Mouse (Mus musculus) adipocyte (in vitro differentiated cells): ENCODE data around the gene Foxp1.

ENCODE experiments used
- DNase-seq: peaks from one replicate; pipeline ENCODE4 v3.0.0-alpha.2; 2016; ENCODE audit warnings: low spot score

Foxp1 gene

GRCm38 (mm10) chr6:99359036-99359698 lies 163.4 kb downstream of the Foxp1 start:
- DNase-seq, result peak; percentile 20

- no peak for DNase-seq
Measured at GRCm38 (mm10) chr6:99357931-99358330, 164.6 kb downstream of the Foxp1 start.

GRCm38 (mm10) chr6:99354338-99354737 lies 168.2 kb downstream of the Foxp1 start:
- no peak for DNase-seq

- no peak for DNase-seq
Measured at GRCm38 (mm10) chr6:99353441-99353840, 169.1 kb downstream of the Foxp1 start.

GRCm38 (mm10) chr6:99350566-99350965 lies 172.0 kb downstream of the Foxp1 start:
- no peak for DNase-seq

- DNase-seq, result no peak
Measured at GRCm38 (mm10) chr6:99350156-99350555, 172.4 kb downstream of the Foxp1 start.

- DNase-seq, result no peak
Measured at GRCm38 (mm10) chr6:99347836-99348235, 174.7 kb downstream of the Foxp1 start.

- DNase-seq, result no peak
Measured at GRCm38 (mm10) chr6:99344966-99345365, 177.6 kb downstream of the Foxp1 start.

- DNase-seq, result no peak
Measured at GRCm38 (mm10) chr6:99344357-99344756, 178.2 kb downstream of the Foxp1 start.

- DNase-seq, result no peak
Measured at GRCm38 (mm10) chr6:99343815-99344214, 178.7 kb downstream of the Foxp1 start.

GRCm38 (mm10) chr6:99342416-99342815 lies 180.1 kb downstream of the Foxp1 start:
- DNase-seq, result no peak

- no peak for DNase-seq
Measured at GRCm38 (mm10) chr6:99340902-99341301, 181.6 kb downstream of the Foxp1 start.

GRCm38 (mm10) chr6:99339986-99340721 lies 182.4 kb downstream of the Foxp1 start:
- DNase-seq, result no peak

GRCm38 (mm10) chr6:99339343-99339620 lies 183.2 kb downstream of the Foxp1 start:
- DNase-seq, result no peak

- DNase-seq, result no peak
Measured at GRCm38 (mm10) chr6:99338593-99339342, 183.8 kb downstream of the Foxp1 start.

- no peak for DNase-seq
Measured at GRCm38 (mm10) chr6:99338174-99338573, 184.3 kb downstream of the Foxp1 start.

- no peak for DNase-seq
Measured at GRCm38 (mm10) chr6:99337575-99337974, 184.9 kb downstream of the Foxp1 start.

GRCm38 (mm10) chr6:99336191-99336590 lies 186.3 kb downstream of the Foxp1 start:
- DNase-seq, result no peak

- no peak for DNase-seq
Measured at GRCm38 (mm10) chr6:99335174-99335830, 187.2 kb downstream of the Foxp1 start.

- DNase-seq, result no peak
Measured at GRCm38 (mm10) chr6:99334255-99334654, 188.3 kb downstream of the Foxp1 start.

- no peak for DNase-seq
Measured at GRCm38 (mm10) chr6:99333127-99333526, 189.4 kb downstream of the Foxp1 start.

GRCm38 (mm10) chr6:99330169-99330568 lies 192.4 kb downstream of the Foxp1 start:
- DNase-seq, result no peak

- DNase-seq, result peak; percentile 40
Measured at GRCm38 (mm10) chr6:99328634-99329033, 193.9 kb downstream of the Foxp1 start.
